Mouse (Mus musculus) lung, postnatal 0 days (tissue): ENCODE results near the gene Creld2. TPM values are rescaled to one million over a fixed set of nuclear protein-coding genes. Genes with fewer than 3 reads are reported as not detected.
A peak's percentile ranks its signal among the peaks of the same experiment; 100 is the strongest.

Experiments
- ATAC-seq: fragments of 200-750 bp; cut with Nextera tagmentation; 2 replicates; pipeline ENCODE4 v1.8.0; 2017; ENCODE audit warnings: moderate library complexity
- DNase-seq: peaks from one replicate; pipeline ENCODE4 v3.0.0-alpha.2; 2016; ENCODE audit warnings: low spot score
- H3K27ac ChIP-seq: fragments of 300-500 bp; sonication (generic); 2 replicates; pipeline ENCODE4 v1.5.1; 2014; ENCODE audit warnings: antibody characterized with exemption, mild to moderate bottlenecking, low read length, mixed read lengths
- H3K27me3 ChIP-seq: fragments of 300-500 bp; sonication (generic); replicated peaks from 2 replicates; pipeline ENCODE4 v1.6.1; 2014; ENCODE audit warnings: low read length, mixed read lengths; ENCODE audit not compliant: insufficient read depth
- H3K36me3 ChIP-seq: fragments of 300-500 bp; sonication (generic); 2 replicates; pipeline ENCODE4 v1.6.1; 2014; ENCODE audit warnings: low read length, mixed read lengths; ENCODE audit not compliant: insufficient read depth
- H3K4me1 ChIP-seq: fragments of 300-500 bp; sonication (generic); 2 replicates; pipeline ENCODE4 v1.6.1; 2014; ENCODE audit warnings: antibody characterized with exemption, low read depth, low read length, mixed read lengths; ENCODE audit not compliant: insufficient read depth
- H3K4me2 ChIP-seq: fragments of 300-500 bp; sonication (generic); replicated peaks from 2 replicates; pipeline ENCODE4 v1.6.1; 2014; ENCODE audit warnings: low read depth, mild to moderate bottlenecking, low read length, moderate library complexity, mixed read lengths
- H3K4me3 ChIP-seq: fragments of 300-500 bp; sonication (generic); 2 replicates; pipeline ENCODE4 v1.5.1; 2014; ENCODE audit warnings: low read depth, low read length
- H3K9ac ChIP-seq: fragments of 300-500 bp; sonication (generic); replicated peaks from 2 replicates; pipeline ENCODE4 v1.6.1; 2014; ENCODE audit warnings: low read depth, mild to moderate bottlenecking
- H3K9me3 ChIP-seq: fragments of 300-500 bp; sonication (generic); 2 replicates; pipeline ENCODE4 v1.6.1; 2016; ENCODE audit warnings: low read length, mixed read lengths
- CTCF ChIP-seq: IDR thresholded peaks from 2 replicates; pipeline ENCODE4 v1.5.1; 2016; ENCODE audit warnings: antibody characterized with exemption, mild to moderate bottlenecking
- EP300 ChIP-seq: IDR thresholded peaks from 2 replicates; pipeline ENCODE4 v1.6.1; 2016; ENCODE audit warnings: antibody characterized with exemption, mild to moderate bottlenecking, control low read depth
- WGBS: fragments of 180-500 bp; shearing (Covaris S2); extraction: QIAGEN DNeasy Blood & Tissue Kit; methylation state at CpG from one replicate; pipeline ENCODE4 v1.1.7; 2014; 5-methylcytosine and 5-hydroxymethylcytosine counted together
- polyA plus RNA-seq: library from polyadenylated mRNA; unstranded; fragments of >200 nt; fragmentation: Nextera tagmentation; extraction: Ambion mirVana; gene quantifications from 2 replicates; pipeline ENCODE4 v1.2.1, GENCODE M21; 2015

Creld2 gene
- polyA plus RNA-seq, 1 experiment from 2014 or later, result 62.6 TPM

- Histone ChIP-seq H3K27me3 (no peaks in the 10 kb centered on the region), H3K27ac (peak overlapping the region; percentile 81), H3K4me3 (no peak overlapping the region), H3K9me3 (no peaks in the 10 kb centered on the region), H3K4me1 (peaks cover 11% of the 10 kb centered on the region; the same call in 1 of the 2 replicates), H3K36me3 (no peaks in the 10 kb centered on the region), H3K4me2 (no peak overlapping the region), H3K9ac (no peak overlapping the region)
- DNase-seq (peak; percentile 76), ATAC-seq (peak; percentile 37)
- 49% methylated on average over 10 of the region's 10 CpGs for WGBS
- TF ChIP-seq EP300, result peak; percentile 81
- no peak for TF ChIP-seq CTCF
Observed at GRCm38 (mm10) chr15:88840126-88840525, 20.7 kb downstream of the Creld2 start.

- Histone ChIP-seq H3K4me2 (no peak overlapping the region), H3K36me3 (no peaks in the 10 kb centered on the region), H3K9me3 (no peaks in the 10 kb centered on the region), H3K27me3 (no peaks in the 10 kb centered on the region), H3K27ac (no peak overlapping the region), H3K9ac (no peak overlapping the region), H3K4me1 (peaks cover 11% of the 10 kb centered on the region; the same call in 1 of the 2 replicates), H3K4me3 (no peak overlapping the region)
- DNase-seq, result no peak
- TF ChIP-seq EP300 (no peak), CTCF (no peak)
- 78% methylated on average over 2 of the region's 2 CpGs for WGBS
- no peak for ATAC-seq
Observed at GRCm38 (mm10) chr15:88841160-88841559, 21.7 kb downstream of the Creld2 start.

- Histone ChIP-seq H3K9ac (no peak overlapping the region), H3K27ac (no peak overlapping the region), H3K4me2 (no peak overlapping the region), H3K4me3 (no peak overlapping the region), H3K4me1 (peaks cover 11% of the 10 kb centered on the region; the same call in 1 of the 2 replicates), H3K9me3 (no peaks in the 10 kb centered on the region), H3K27me3 (no peaks in the 10 kb centered on the region), H3K36me3 (no peaks in the 10 kb centered on the region)
- TF ChIP-seq CTCF (no peak), EP300 (no peak)
- no peak for ATAC-seq
- DNase-seq, result no peak
- 94% methylated on average over 3 of the region's 3 CpGs for WGBS
Observed at GRCm38 (mm10) chr15:88841580-88842299, 22.3 kb downstream of the Creld2 start.

- no peaks in the 10 kb centered on the region for H3K36me3 ChIP-seq
- no peak overlapping the region for H3K4me2 ChIP-seq
- 55% methylated on average over 3 of the region's 3 CpGs for WGBS
- H3K9ac ChIP-seq, result no peak overlapping the region
- ATAC-seq (no peak), DNase-seq (no peak)
- TF ChIP-seq CTCF, result no peak
- no peak for TF ChIP-seq EP300
- H3K4me1 ChIP-seq, result peaks cover 11% of the 10 kb centered on the region; the same call in 1 of the 2 replicates
- H3K27ac ChIP-seq, result no peak overlapping the region
- no peaks in the 10 kb centered on the region for H3K27me3 ChIP-seq
- no peaks in the 10 kb centered on the region for H3K9me3 ChIP-seq
- H3K4me3 ChIP-seq, result no peak overlapping the region
Observed at GRCm38 (mm10) chr15:88842300-88842673, 22.8 kb downstream of the Creld2 start.

DNA sequence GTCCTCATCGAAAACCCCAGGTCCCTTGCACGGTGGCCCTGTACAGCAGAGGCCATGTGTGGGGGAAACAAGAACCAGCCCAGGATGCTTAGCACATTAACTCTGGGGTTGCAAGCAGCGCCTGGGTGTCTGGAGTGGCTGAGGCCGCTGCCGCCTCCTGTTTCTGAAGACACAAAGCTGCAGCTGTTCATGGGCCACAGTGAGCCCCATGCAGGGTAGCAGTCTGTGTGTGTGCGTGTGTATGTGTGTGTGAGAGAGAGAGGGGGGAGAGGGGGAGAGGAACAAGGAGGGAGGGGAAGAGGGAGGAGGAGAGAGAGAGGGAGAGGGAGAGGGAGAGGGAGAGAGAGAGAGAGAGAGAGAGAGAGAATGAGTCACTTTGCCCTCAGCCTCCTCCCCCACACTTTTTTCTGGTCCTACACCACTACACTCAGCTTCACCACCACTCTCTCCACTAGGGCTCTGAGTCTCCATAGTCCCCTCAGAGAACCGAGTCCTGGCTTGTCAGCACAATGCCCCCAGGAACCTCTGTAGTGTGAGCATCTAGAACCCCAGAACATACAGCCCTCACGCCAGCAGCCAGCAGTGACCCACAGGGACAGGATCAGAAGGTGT lies 24.1 kb downstream of the Creld2 start:
- no peaks in the 10 kb centered on the region for H3K9me3 ChIP-seq
- no peak overlapping the region for H3K4me3 ChIP-seq
- no peak overlapping the region for H3K9ac ChIP-seq
- H3K27me3 ChIP-seq, result no peaks in the 10 kb centered on the region
- no peaks in the 10 kb centered on the region for H3K36me3 ChIP-seq
- peaks cover 11% of the 10 kb centered on the region; the same call in 1 of the 2 replicates for H3K4me1 ChIP-seq
- WGBS, result 30% methylated on average over 8 of the region's 8 CpGs
- no peak overlapping the region for H3K27ac ChIP-seq
- ATAC-seq (peak; percentile 25), DNase-seq (peak; percentile 64)
- no peak overlapping the region for H3K4me2 ChIP-seq
- TF ChIP-seq EP300 (no peak), CTCF (no peak)

- no peak overlapping the region for H3K27ac ChIP-seq
- no peaks in the 10 kb centered on the region for H3K36me3 ChIP-seq
- no peaks in the 10 kb centered on the region for H3K27me3 ChIP-seq
- no peaks in the 10 kb centered on the region for H3K9me3 ChIP-seq
- H3K4me3 ChIP-seq, result no peak overlapping the region
- TF ChIP-seq CTCF (no peak), EP300 (no peak)
- DNase-seq (no peak), ATAC-seq (no peak)
- H3K9ac ChIP-seq, result no peak overlapping the region
- H3K4me1 ChIP-seq, result peaks cover 3% of the 10 kb centered on the region
- no peak overlapping the region for H3K4me2 ChIP-seq
- 92% methylated on average over 7 of the region's 7 CpGs for WGBS
Observed at GRCm38 (mm10) chr15:88844966-88845365, 25.5 kb downstream of the Creld2 start.
